Mouse (Mus musculus) heart, postnatal 36 days (tissue): ENCODE data around the gene Triml1. TPM values are rescaled to one million over a fixed set of nuclear protein-coding genes. Genes with fewer than 3 reads are reported as not detected.

ENCODE experiments used
- DNase-seq, 2 experiments: peaks; one replicate each; pipeline ENCODE4 v3.0.0; 2021 to 2022
- intact Hi-C: fragments of 180-260 bp; cut with DNase I; formaldehyde crosslinking; loops from one replicate; pipeline ENCODE4 v1.15.1; 2025
- total RNA-seq, 2 experiments: library from RNA; stranded (reverse); gene quantifications; 2 replicates each; pipeline ENCODE4 v1.2.3; 2021

Gene Triml1
- not detected for total RNA-seq

DNA sequence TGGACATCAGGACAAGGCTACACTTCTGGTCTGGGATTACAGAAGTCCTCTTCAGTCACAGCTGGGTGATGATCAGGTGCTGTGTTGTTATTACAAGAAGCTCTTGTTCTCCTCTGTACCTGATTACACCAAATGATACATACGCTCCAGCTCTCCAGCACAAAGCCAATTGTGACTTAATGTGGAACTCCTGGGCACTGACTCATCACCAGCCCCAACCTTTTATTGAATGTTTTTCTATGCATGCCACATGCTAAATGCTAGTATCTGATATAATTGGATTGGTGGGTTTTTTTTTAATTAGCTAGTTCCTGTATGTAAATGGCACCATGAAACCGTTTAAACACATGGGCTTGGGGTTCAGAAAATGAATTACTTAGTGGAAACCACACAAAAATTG lies at the start of gene Triml1:
Gene Triml1, minus strand, starts transcription at position 101 of the 400 bp plus-strand sequence.
- intact Hi-C loops: no loop called here
- no peak for DNase-seq

DNA sequence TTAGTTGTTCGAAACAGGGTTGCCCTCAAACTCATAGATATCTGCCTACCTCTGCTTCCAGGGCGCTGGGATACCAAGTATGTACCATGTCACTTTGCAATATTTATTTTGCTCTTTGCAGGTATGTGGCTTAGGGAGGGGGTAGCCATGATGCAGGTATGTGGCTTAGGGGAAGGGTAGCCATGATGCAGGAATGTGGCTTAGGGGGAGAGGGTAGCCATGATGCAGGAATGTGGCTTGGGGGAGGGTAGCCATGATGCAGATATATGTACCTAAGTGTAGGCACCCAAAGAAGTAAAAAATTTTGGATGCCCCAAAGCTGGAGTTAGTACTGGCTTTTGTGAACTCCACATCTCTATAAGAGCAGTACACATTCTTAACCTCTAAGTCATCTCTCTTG lies 41.0 kb upstream of the Triml1 start:
- intact Hi-C loops: no loop called here
- no peak for DNase-seq

DNA sequence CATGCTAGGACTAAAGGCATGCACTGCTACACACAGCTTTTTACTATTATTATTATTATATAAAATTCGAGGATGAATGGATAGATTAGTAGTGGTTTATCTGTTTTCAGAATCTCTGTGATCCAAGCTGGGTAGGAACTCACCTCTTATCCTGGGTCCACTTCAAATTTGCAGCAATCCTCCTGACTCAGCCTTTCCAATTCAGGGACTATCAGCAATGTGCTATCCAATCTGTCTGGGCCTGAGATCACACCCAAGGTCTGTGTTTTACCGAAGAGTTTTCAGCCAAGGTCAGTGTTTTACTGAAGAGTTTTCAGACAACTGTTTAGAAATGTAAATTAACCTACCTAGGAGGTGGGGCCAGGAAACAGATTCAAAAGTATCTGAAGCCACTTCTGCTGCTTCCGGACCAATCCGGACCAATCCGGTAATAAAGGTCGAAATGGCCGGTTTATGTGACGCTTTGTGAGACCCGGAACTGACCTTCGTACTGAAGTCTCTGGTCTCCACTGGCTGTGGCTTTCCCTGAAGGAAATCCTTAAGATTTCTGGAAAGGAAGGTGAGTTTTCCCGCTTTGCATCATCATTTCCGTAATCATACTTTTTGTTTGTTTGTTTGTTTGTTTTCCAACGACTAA lies 38.9 kb upstream of the Triml1 start, which contains the start of gene Triml2:
Gene Triml2, plus strand, starts transcription at position 488 of the 637 bp plus-strand sequence.
- intact Hi-C loops: no loop called here
- DNase-seq: no peak

DNA sequence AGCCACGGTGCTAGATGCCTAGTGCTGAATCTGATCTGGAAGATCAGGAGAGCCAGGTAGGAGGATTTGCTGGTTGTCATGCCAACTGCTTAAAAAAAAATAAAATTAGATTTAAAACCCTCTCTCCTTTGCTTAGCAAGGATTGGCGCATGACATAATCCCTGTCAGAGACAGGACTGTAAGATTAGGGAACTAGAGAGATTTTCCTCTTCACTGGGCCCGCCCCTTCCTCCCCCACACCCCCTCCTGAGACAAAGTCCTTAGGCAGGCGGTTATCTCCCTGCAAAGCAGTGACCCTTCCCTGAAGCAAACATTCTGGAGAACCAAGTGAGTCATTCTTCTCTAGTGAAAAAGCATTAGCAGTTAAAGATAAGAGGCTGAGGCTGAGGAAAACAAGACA lies 37.9 kb upstream of the Triml1 start:
- no peak for DNase-seq

DNA sequence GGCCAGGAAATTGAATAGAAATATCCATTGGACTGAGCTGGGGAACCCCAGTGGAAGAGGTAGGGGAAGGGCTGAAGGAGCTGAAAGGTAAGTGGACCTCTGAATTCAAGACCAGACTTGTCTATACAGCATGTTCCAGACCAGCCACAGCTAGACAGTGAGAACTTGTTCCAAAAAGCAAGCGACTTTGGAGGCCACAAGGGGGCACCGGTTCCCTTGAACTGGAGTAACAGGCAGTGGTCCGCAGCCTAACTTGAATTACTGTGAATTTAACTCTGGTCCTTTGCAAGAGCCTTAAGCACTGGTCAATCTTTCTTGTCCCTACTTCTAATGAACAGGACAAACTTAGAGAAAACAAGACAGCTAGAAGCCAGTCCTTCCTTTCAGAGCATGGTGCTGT lies 37.0 kb upstream of the Triml1 start:
- DNase-seq: no peak
- intact Hi-C loops: no loop called here

More for the DNA sequence above, 37.9 kb upstream of the Triml1 start:
- intact Hi-C loops: no loop called here

DNA sequence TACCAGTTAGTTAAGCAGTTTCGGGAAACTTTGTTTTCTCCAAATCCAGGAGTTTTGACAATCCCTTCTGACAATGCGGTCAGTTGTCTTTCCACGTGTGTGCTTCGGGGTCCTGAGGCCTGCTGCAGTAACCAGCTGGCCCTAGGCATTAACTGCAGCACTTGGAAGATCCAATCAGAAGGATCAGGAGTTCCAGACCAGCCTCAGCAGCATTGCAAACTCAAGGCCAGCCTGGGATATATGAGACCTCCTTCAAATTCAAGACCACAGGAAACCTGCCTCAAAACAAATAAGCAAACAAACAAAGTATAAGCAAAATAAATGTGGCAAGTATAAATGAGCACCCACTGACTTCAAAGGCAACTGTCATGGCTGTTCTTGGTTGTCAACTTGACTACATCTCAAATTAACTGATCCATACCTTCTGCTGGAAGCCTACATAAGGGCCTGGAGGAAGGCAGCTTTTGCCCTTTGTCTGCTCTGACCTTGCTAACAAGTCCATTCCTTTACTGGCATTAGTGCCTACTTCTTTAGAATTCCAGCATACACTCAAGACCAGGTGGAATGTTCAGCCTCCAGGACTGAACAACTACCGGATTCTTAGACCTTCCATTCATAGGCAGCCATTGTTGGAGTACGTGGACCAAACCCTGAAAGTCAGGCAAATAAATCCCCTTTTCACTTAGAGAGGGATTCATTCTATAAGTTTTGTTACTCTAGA lies 35.6 kb upstream of the Triml1 start:
- no peak for DNase-seq
- intact Hi-C loops: no loop called here

DNA sequence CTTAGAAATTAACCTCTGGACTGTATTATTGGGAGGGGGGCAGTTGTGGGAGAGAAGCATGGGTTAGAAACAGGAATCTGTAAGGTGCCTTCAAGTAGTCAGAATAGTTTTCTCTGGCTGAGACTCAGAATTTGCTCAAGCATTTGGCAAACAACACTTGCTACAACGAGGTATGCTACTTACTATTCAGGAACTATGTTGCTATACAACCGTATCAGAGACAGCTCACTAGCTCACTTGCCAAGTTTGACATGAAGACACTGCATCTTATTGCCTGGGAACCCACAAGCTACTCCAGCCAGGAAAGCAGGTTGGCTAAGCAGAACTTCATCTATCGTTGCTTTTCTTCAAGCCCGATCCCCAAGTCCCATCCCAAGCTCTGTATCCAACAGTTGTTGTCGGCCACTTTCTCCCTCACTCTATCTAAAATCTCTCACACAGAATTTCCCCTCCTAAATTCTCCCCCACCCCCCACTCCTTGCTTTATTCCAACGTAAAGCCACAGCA lies 28.0 kb upstream of the Triml1 start:
- no peak for DNase-seq

DNA sequence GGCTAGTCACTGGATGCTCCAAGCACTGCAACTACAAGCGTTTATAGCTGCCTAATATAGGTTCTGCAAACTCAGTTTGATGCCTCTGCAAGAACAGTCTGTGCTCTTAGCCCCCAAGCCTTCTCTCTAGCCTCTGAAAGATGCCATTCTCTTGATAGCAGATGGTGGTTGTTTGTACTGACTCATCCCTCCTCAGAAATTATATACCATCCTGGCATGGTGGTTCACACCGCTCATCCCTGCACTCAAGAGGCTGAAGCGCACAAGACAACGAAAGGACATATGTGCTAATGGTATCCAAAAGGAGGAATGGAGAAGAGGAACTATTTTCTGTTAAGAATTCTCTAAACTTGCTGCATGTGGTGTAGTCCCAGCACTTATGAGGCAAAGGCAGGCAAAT lies 26.8 kb upstream of the Triml1 start:
- intact Hi-C loops: no loop called here
- no peak for DNase-seq

More for the DNA sequence above, 28.0 kb upstream of the Triml1 start:
- intact Hi-C loops: no loop called here

DNA sequence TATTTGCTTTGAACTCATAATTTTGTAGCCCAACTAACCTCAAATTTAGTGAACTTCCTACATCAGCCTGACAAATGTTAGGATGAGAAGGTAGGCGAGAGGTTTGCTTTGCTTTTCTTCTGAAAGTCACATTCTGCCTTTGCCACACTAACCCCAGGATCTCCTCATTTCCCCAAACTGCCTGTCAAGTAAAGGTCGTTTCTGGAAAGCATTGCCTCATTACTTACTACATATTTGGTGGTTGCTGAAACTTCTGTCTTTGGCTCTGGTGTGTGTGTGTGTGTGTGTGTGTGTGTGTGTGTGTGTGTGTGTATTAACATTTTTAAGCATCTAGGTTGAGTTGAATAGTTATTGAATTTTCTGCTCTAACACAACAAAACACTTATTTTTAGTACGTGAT lies 23.2 kb upstream of the Triml1 start:
- intact Hi-C loops: no loop called here
- no peak for DNase-seq

DNA sequence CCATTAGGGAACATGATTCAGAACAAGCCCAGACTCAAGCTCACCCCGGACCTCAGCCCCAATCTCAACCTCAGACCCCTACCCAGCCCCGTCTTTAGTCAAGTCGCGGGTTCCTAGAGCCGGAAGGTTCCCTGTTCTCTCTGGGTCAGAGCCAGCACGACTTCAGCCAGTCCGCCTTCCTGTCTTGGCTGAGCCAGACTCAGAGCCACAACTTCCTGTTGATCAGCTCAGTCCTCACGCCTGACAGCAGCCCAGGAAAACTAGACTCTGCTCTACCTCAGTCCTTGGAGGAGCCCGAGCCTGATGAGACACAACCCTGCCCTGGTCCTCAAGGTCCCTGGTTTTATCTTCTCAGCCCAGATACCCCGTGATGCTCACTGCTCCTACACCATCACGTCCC lies 22.0 kb upstream of the Triml1 start:
- no peak for DNase-seq
- intact Hi-C loops: no loop called here

DNA sequence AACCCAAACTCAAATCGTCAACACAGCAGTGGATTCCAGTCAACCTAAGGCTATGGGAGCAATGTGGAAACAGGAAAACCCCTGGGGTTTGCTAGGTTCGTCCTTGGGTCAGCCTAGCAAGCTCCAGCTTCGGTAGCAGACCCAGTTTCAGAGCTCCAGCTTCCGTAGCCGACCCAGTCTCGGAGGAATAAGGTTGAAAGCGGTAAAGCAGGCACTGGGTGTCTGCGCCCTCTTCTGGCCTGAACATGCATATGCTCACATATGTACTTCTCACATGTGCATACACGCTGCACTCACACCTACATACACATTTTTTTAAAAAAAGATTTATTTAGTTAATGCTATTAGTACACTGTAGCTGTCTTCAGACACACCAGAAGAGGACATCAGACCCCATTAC lies 8.0 kb upstream of the Triml1 start:
- no peak for DNase-seq
- intact Hi-C loops: no loop called here

DNA sequence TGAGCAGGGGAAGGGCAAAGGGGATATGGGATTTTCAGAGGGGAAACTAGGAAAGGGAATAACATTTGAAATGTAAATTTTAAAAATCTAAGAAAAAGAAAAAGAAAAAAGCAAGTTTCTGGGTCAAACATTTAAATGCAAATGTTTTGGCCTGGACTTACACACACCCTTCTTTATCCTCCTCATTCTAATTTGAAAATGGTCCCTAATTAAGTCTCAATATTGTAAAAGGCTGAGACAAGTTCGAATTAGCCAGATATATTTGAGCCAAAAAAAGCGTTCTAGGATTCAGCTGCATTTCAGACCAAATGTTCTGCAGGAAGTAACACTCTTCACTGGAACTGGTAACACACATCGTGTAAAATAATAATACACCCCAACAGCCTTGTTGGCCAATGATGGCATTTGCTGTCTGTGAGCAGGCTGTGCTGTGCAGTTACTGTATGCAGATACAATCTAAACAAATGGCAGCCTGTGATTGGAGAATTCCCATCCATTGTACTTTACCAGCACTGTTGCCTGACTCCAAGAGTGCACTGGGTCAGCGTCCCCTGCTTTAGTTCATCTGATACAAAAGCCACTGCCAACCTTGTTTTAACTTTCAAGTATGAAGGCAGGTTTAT lies 30.0 kb downstream of the Triml1 start:
- DNase-seq: no peak
- intact Hi-C loops: no loop called here

Other genes starting within 250 kb of the Triml1 start
- not detected for gene Triml2, start 39.1 kb upstream of the Triml1 start, total RNA-seq
- gene Zfp42, start 165.5 kb upstream of the Triml1 start, total RNA-seq: not detected